Mouse (Mus musculus): ENCODE data around the gene Ghrl. TPM values are rescaled to one million over a fixed set of nuclear protein-coding genes. Genes with fewer than 3 reads are reported as not detected.

Ghrl gene
- 1.8 and 2.0 TPM in 2 replicates for polyA plus RNA-seq (2012; rRNA removed)

DNA sequence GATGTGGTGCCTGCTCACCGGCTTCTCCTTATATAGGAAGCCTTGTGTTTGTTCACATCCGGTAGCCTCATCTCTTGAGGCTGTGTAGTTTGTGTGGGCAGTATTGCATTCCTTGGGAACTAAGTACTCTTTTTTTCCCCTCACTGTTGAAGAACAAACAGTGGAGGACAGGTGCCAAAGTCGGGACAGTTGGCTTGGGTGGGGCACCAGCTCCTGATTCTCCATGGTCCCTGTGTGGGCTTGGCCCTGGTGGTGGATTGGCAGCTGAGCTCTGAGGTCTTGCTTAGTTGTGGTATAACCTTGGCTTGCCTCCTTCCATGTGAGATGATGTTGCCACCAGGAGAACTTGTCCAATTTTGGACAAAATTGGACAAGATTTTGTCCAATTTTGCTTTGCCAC, at the start of gene Ghrl:
Gene Ghrl, minus strand, starts transcription at position 3 of the 400 bp plus-strand sequence.
- no peak within 1 kb of the TSS for H3K4me3 ChIP-seq (replicated peaks; ENCODE audit: extremely low read depth, low read depth, low read length)
- no peak for DNase-seq
- TF ChIP-seq POLR2A (IDR thresholded peaks at IDR 0.05; ENCODE audit: borderline replicate concordance, extremely low read depth, low read depth, low read length) (no peak), CTCF (IDR thresholded peaks at IDR 0.05; ENCODE audit: insufficient read depth, low read length) (no peak)
- H3K4me1 ChIP-seq (ENCODE audit: control insufficient read depth, insufficient read depth, low read length) = no peaks in the 10 kb centered on the region; the same call in 1 of the 2 replicates
- WGBS = 63% methylated on average over 3 of the region's 3 CpGs

DNA sequence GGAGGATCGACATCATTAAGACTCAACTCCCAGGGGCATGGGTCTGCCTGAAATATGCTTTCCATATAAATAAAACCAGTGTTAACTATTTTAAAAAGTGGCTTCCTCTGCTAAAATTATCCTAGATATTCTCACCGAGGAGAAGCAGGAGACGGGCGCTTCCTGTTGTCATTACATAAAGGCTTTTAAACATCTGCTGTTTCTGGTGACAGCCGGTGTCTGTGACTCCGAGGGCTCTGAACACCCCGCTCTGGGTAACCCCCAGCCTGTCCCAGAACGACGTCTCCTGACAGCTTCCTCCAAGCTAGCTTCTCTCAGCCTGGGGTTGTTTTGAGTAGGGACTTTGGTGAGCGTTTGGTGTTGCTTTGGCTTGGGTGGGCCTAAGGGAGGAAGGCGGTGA, 49.1 kb upstream of the Ghrl start:
- WGBS = 36% methylated on average over 11 of the region's 11 CpGs
- H3K4me3 ChIP-seq (replicated peaks; ENCODE audit: extremely low read depth, low read depth, low read length) = no peak overlapping the region
- no peak for TF ChIP-seq CTCF (IDR thresholded peaks at IDR 0.05; ENCODE audit: insufficient read depth, low read length)
- no peak for TF ChIP-seq POLR2A (IDR thresholded peaks at IDR 0.05; ENCODE audit: borderline replicate concordance, extremely low read depth, low read depth, low read length)
- no peaks in the 10 kb centered on the region for H3K4me1 ChIP-seq (ENCODE audit: control insufficient read depth, insufficient read depth, low read length)
- DNase-seq = no peak

DNA sequence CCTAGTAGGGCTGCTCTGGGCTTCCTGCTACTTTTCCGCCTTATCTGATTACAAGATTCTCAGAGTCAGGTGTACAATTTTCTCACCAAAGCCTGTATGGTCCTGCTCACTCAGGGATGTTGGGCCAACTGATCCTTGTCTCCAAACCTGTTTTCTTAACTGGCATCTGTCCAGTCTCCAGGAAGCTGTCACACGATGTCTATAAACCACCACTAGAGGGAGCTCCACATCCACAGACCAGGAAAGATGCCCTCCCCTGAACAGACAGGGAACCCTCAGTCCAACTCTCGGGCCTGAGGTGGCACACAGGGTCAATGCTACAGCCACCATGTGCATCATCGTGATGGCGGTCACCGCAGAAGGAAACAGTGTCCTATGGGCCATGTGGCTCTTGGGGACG, 42.0 kb upstream of the Ghrl start:
- Histone ChIP-seq H3K4me3 (replicated peaks; ENCODE audit: extremely low read depth, low read depth, low read length) (no peak overlapping the region), H3K4me1 (ENCODE audit: control insufficient read depth, insufficient read depth, low read length) (no peaks in the 10 kb centered on the region)
- TF ChIP-seq POLR2A (IDR thresholded peaks at IDR 0.05; ENCODE audit: borderline replicate concordance, extremely low read depth, low read depth, low read length) (no peak), CTCF (IDR thresholded peaks at IDR 0.05; ENCODE audit: insufficient read depth, low read length) (peak; percentile 78)
- WGBS = 26% methylated on average over 7 of the region's 7 CpGs
- DNase-seq = peak; percentile 35

DNA sequence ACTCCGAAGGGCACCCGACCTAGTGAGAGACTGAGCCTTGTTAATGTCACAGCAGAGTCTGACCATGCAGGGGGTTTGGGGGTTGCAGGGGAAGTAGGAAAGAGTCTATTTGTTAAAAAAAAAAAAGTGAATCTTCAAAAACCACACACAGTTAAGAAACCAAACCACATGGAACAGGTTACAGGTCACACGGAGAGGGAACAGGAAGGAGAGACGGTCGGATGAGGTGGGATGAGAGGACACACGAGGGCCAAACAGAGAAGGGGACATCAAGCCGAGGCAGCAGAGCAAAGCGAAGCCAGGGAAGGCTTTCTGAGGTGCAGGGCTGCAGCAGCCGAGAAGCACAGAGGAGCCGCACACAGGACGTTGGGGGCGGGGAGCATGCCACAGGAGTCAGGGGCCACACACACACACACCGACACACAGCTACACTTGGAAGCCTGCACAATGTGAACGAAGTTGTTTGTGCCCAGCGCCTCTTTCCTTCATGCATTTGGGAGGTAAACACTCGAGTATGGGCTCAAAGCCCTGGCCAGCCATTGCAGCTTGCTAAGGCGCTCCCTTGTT, 29.5 kb upstream of the Ghrl start:
- WGBS = 53% methylated on average over 17 of the region's 17 CpGs
- DNase-seq = no peak
- H3K4me3 ChIP-seq (replicated peaks; ENCODE audit: extremely low read depth, low read depth, low read length) = no peak overlapping the region
- no peaks in the 10 kb centered on the region for H3K4me1 ChIP-seq (ENCODE audit: control insufficient read depth, insufficient read depth, low read length)
- TF ChIP-seq POLR2A (IDR thresholded peaks at IDR 0.05; ENCODE audit: borderline replicate concordance, extremely low read depth, low read depth, low read length) (no peak), CTCF (IDR thresholded peaks at IDR 0.05; ENCODE audit: insufficient read depth, low read length) (no peak)

DNA sequence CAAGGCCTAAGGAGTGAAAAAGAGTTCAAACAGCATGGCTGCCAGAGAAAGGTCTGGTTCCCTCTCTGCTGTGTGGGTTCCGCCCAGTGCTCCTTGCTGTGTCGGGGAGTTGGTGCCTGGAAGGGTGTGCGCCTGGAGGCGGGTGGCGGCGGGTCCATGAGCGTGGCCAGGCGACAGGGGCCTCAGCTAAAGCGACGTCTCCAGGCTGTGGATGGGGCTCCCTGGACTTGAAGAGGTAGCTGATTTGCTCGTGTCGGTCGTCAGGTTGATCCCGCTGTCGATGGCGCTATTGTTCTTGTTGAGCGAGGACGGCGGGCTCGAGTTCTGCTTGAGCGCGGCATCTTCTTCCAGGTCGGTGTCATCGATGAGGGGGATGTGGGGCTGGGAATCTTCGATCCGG, 28.7 kb upstream of the Ghrl start:
- 35% methylated on average over 26 of the region's 26 CpGs for WGBS
- H3K4me3 ChIP-seq (replicated peaks; ENCODE audit: extremely low read depth, low read depth, low read length) = no peak overlapping the region
- TF ChIP-seq POLR2A (IDR thresholded peaks at IDR 0.05; ENCODE audit: borderline replicate concordance, extremely low read depth, low read depth, low read length) (no peak), CTCF (IDR thresholded peaks at IDR 0.05; ENCODE audit: insufficient read depth, low read length) (no peak)
- no peak for DNase-seq
- H3K4me1 ChIP-seq (ENCODE audit: control insufficient read depth, insufficient read depth, low read length) = no peaks in the 10 kb centered on the region

DNA sequence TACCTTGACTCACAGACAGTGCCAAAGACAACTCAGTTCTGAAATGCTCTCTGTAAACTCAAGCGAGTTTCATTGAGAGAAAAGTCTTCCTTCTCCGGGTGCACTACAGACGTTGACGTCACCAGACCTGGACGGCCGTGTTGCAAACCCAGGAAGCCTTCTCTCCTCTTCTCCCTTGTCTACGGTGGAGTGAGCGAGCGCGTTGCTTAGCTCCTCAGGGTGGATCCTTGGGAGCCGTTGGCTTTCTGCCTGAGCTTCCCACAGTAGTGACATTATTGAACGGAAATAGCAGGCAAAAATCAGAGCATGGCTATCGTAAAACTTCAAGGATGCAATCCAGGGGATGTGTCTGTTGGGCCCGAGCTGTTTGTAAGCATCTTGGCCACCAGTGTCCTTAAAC, 27.6 kb upstream of the Ghrl start:
- no peak for DNase-seq
- H3K4me3 ChIP-seq (replicated peaks; ENCODE audit: extremely low read depth, low read depth, low read length) = no peak overlapping the region
- H3K4me1 ChIP-seq (ENCODE audit: control insufficient read depth, insufficient read depth, low read length) = no peaks in the 10 kb centered on the region
- TF ChIP-seq POLR2A (IDR thresholded peaks at IDR 0.05; ENCODE audit: borderline replicate concordance, extremely low read depth, low read depth, low read length) (no peak), CTCF (IDR thresholded peaks at IDR 0.05; ENCODE audit: insufficient read depth, low read length) (no peak)
- WGBS = 80% methylated on average over 14 of the region's 14 CpGs

DNA sequence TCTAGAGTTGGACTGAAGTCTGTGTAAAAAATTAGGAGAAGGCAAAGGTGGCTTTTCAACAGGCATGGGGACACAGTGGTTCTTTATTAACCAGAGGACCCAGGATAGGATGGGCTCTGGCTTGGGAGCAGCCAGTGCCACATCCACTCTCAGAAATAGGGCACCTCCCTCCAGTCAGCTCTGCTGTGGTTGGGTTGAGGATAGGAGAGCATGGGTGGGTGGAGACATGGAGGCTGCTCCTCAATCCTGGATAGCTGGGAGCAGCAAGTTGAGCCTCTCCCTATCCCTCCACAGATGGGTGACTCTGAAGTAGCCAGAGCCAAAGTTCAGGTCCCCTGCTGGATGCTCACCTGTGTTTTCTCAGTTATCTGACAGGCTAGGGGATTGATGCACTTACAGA, 25.4 kb upstream of the Ghrl start:
- Histone ChIP-seq H3K4me1 (ENCODE audit: control insufficient read depth, insufficient read depth, low read length) (0 out of 2 replicates have a peak, but pooled peaks cover under 1% of the 10 kb centered on the region), H3K4me3 (replicated peaks; ENCODE audit: extremely low read depth, low read depth, low read length) (no peak overlapping the region)
- DNase-seq = no peak
- TF ChIP-seq POLR2A (IDR thresholded peaks at IDR 0.05; ENCODE audit: borderline replicate concordance, extremely low read depth, low read depth, low read length) (no peak), CTCF (IDR thresholded peaks at IDR 0.05; ENCODE audit: insufficient read depth, low read length) (no peak)

DNA sequence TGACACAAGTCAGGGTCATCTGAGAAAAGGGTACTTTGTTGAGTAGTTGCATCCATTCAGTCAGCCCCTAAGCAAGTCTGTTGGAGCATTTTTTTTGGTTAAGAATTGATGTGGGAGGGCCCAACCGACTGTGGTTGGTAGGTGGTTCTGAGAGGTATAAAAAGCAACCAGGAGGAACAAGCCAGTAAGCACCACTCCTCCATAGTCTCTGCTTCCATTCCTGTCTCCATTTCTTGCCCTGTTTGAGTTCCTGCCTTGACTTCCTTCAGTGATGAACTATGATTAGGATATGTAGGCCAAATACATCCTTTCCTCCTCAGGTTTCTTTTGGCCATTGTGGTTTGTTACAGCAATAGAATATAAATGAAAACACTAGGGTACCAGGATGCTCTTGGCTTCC, 23.4 kb upstream of the Ghrl start:
- H3K4me1 ChIP-seq (ENCODE audit: control insufficient read depth, insufficient read depth, low read length) = peaks cover 3% of the 10 kb centered on the region; the same call in 1 of the 2 replicates
- no peak for DNase-seq
- 35% methylated on average over 1 of the region's 1 CpGs for WGBS
- H3K4me3 ChIP-seq (replicated peaks; ENCODE audit: extremely low read depth, low read depth, low read length) = no peak overlapping the region
- TF ChIP-seq POLR2A (IDR thresholded peaks at IDR 0.05; ENCODE audit: borderline replicate concordance, extremely low read depth, low read depth, low read length) = no peak
- TF ChIP-seq CTCF (IDR thresholded peaks at IDR 0.05; ENCODE audit: insufficient read depth, low read length) = no peak

DNA sequence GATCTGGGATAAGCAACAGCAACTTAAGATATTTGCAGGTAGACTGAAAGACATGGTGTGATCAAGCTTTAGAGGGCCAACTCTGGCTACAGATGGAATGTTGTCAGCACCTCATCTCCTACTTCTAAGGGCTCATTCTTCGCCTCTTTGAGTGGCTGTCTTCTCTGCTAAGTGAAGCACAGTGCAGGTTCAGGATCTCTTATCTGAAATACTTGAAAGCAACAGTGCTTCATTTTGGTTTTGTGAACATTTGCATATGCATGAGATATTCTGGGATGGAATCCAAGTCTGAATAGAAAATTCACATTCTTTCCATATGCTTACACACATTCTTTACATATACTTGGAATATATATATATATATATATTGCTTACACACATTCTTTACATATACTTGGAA, 22.6 kb upstream of the Ghrl start:
- peaks cover 3% of the 10 kb centered on the region; the same call in 1 of the 2 replicates for H3K4me1 ChIP-seq (ENCODE audit: control insufficient read depth, insufficient read depth, low read length)
- no peak for DNase-seq
- WGBS = 50% methylated on average over 1 of the region's 1 CpGs
- no peak for TF ChIP-seq POLR2A (IDR thresholded peaks at IDR 0.05; ENCODE audit: borderline replicate concordance, extremely low read depth, low read depth, low read length)
- no peak overlapping the region for H3K4me3 ChIP-seq (replicated peaks; ENCODE audit: extremely low read depth, low read depth, low read length)

DNA sequence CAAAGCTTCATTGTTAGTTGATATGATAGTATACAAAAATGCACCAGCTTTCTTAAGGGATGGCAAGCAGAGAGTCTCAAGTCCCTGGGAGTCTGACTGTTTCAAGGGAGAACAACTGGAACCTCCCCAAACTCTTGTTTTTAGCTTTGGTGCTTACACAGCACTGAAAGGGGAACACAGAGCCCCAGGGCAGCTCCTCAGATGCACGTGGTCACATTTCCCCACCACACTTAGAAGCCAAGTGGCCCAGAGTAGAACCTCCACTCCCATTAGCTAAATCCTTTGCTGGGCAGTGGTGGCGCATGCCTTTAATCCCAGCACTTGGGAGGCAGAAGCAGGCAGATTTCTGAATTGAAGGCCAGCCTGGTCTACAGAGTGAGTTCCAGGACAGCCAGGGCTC, 21.7 kb upstream of the Ghrl start:
- no peak for TF ChIP-seq CTCF (IDR thresholded peaks at IDR 0.05; ENCODE audit: insufficient read depth, low read length)
- TF ChIP-seq POLR2A (IDR thresholded peaks at IDR 0.05; ENCODE audit: borderline replicate concordance, extremely low read depth, low read depth, low read length) = no peak
- Histone ChIP-seq H3K4me3 (replicated peaks; ENCODE audit: extremely low read depth, low read depth, low read length) (no peak overlapping the region), H3K4me1 (ENCODE audit: control insufficient read depth, insufficient read depth, low read length) (peaks cover 3% of the 10 kb centered on the region; the same call in 1 of the 2 replicates)
- no peak for DNase-seq
- WGBS = 51% methylated on average over 2 of the region's 2 CpGs

All from lung, adult 2 months (tissue).